13 mouse cellular contexts compared by ENCODE assay signal in genomic region chr8:122932561-122932959, GRCm38 (mm10).
A peak's percentile ranks its signal among the peaks of the same experiment; 100 is the strongest.
DNase-seq lines count a peak whose midpoint lies in the region; ATAC-seq and TF ChIP-seq lines count a peak whose summit lies in the region.
"Had no signal": no experiment of that assay in that cellular context is flagged by ENCODE, and none has a peak within 500 bp of the region (broad histone marks: within the 10 kb centered on the region; RNA-seq: fewer than 3 reads in every experiment).

No protein-coding gene starts in this region.

- H3K9ac ChIP-seq in heart, embryonic 13.5 days = peak overlapping the region; percentile 11; the same call in 1 of the 2 replicates
- no peak overlapping the region for H3K9ac ChIP-seq in stomach, postnatal 0 days (ENCODE audit: low read length)
- H3K9ac ChIP-seq: limb, embryonic 12.5 days had no signal

- peak overlapping the region; percentile 51 for H3K27ac ChIP-seq in heart, embryonic 13.5 days (replicated peaks)
- H3K27ac ChIP-seq in spleen, adult 2 months (ENCODE audit: insufficient read depth, low read length) = 0 out of 2 replicates have a peak overlapping the region, but pooled peaks have one; percentile 17
- H3K27ac ChIP-seq in stomach, postnatal 0 days (replicated peaks) = peak overlapping the region; percentile 49
- H3K27ac ChIP-seq: heart, adult 2 months had no signal

- DNase-seq in heart, postnatal 4 days = no peak
- DNase-seq in spleen, adult 2 months (ENCODE audit: low read depth in 1 of 2, low spot score in 2 of 2) = no peak
- DNase-seq in spleen, postnatal 4 days (ENCODE audit: low spot score in 2 of 2) = no peak
- no peak for DNase-seq in stomach, postnatal 0 days (ENCODE audit: low spot score)
- no peak for DNase-seq in kidney, adult 8-10 months
- no peak for DNase-seq in embryo, embryonic 9.5 days (ENCODE audit: extremely low spot score)
- DNase-seq: cerebellum, postnatal 36 days; heart, adult 2 months; kidney, adult 18-20 months; retina, postnatal 1 day had no signal

- no peaks in the 10 kb centered on the region for H3K36me3 ChIP-seq in heart, embryonic 13.5 days
- H3K36me3 ChIP-seq in spleen, adult 2 months (ENCODE audit: control insufficient read depth, insufficient read depth, low read length) = no peaks in the 10 kb centered on the region
- no peaks in the 10 kb centered on the region for H3K36me3 ChIP-seq in stomach, postnatal 0 days (ENCODE audit: control insufficient read depth, insufficient read depth, low read length)

- 36% methylated on average over 2 of the region's 2 CpGs for WGBS in heart, embryonic 13.5 days
- 12% methylated on average over 2 of the region's 2 CpGs for WGBS in spleen, adult 2 months
- WGBS in stomach, postnatal 0 days = 64% methylated on average over 2 of the region's 2 CpGs

- H3K9me3 ChIP-seq in heart, embryonic 13.5 days = no peaks in the 10 kb centered on the region
- H3K9me3 ChIP-seq in stomach, postnatal 0 days (ENCODE audit: control insufficient read depth, low read length) = no peaks in the 10 kb centered on the region
- H3K9me3 ChIP-seq: limb, embryonic 12.5 days had no signal

- TF ChIP-seq EP300 in stomach, postnatal 0 days (optimal IDR thresholded peaks at IDR 0.05) = no peak

- H3K27me3 ChIP-seq in heart, embryonic 13.5 days (replicated peaks) = no peaks in the 10 kb centered on the region
- H3K27me3 ChIP-seq in spleen, adult 2 months (ENCODE audit: control insufficient read depth, insufficient read depth, low read length) = no peaks in the 10 kb centered on the region
- H3K27me3 ChIP-seq in stomach, postnatal 0 days (ENCODE audit: control insufficient read depth, insufficient read depth, low read length) = no peaks in the 10 kb centered on the region
- H3K27me3 ChIP-seq: limb, embryonic 12.5 days had no signal

- H3K4me1 ChIP-seq in heart, embryonic 13.5 days = peaks cover 78% of the 10 kb centered on the region
- peaks cover 45% of the 10 kb centered on the region for H3K4me1 ChIP-seq in spleen, adult 2 months (ENCODE audit: control insufficient read depth, insufficient read depth, insufficient read length)
- H3K4me1 ChIP-seq in stomach, postnatal 0 days (replicated peaks; ENCODE audit: control insufficient read depth, insufficient read depth) = peaks cover 2% of the 10 kb centered on the region

- TF ChIP-seq CTCF in spleen, adult 2 months (IDR thresholded peaks at IDR 0.05; ENCODE audit: extremely low read depth, insufficient read depth, insufficient read length, insufficient replicate concordance) = no peak
- no peak for TF ChIP-seq CTCF in stomach, postnatal 0 days (IDR thresholded peaks at IDR 0.05; ENCODE audit: low read depth)

- H3K4me2 ChIP-seq in heart, embryonic 13.5 days = no peak overlapping the region
- no peak overlapping the region for H3K4me2 ChIP-seq in stomach, postnatal 0 days (replicated peaks; ENCODE audit: low read depth)
- H3K4me2 ChIP-seq: limb, embryonic 12.5 days had no signal

- no peak for TF ChIP-seq POLR2A in spleen, adult 2 months (IDR thresholded peaks at IDR 0.05; ENCODE audit: low read depth, low read length)

- no peak for ATAC-seq in heart, embryonic 13.5 days (ENCODE audit: extremely low read depth, insufficient number of reproducible peaks, low FRiP score, low TSS enrichment)
- ATAC-seq in inflammation-experienced regulatory T-cells, adult 6 months = peak; percentile 17
- ATAC-seq in stomach, postnatal 0 days (ENCODE audit: low FRiP score, low TSS enrichment) = no peak

- H3K4me3 ChIP-seq in heart, embryonic 13.5 days = no peak overlapping the region
- H3K4me3 ChIP-seq in spleen, adult 2 months (ENCODE audit: extremely low read depth, insufficient read depth, insufficient read length) = no peak overlapping the region
- no peak overlapping the region for H3K4me3 ChIP-seq in stomach, postnatal 0 days (ENCODE audit: low read depth, low read length)
- H3K4me3 ChIP-seq: heart, adult 2 months; limb, embryonic 12.5 days had no signal
